In the genomic region with DNA sequence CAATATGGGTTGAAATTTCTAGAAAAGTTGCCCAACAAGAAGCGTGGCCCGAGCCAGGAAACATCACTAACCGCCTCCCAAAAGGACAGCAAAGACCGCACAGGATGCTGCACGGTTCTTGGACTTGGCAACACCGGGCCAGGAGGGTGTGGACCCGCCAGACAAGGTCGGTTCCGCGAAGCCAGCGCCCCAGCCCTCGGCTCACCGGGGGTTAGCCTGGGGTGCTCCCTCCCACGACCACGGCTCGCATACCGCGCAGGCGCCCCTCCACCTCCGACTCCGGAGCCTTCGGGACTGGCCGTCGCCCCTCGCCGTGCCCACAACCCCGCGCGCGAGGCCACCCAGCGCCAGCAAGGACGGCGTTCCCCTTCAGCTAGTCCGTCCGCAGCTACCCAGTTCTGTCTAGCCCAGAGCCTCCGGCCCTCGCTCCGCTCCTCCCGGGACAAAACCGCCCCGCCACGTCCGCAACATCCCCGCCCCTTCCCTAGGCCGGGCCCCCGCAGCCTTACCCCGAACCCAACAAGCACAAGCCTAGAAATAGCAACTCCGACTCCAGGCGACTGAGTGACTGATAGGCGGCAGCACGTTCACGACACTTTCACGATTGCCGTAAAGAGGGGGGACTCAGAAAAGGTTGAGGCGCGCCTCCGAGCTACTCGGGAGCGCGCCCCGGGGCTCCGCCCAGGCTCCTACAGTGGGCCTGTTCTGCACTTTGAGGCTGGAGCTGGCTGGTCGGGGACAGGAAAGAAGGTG, we compare ENCODE assay signal across 8 mouse cellular contexts. TPM values are rescaled to one million over a fixed set of nuclear protein-coding genes. Genes with fewer than 3 reads are reported as not detected.
DNase-seq lines count a peak whose midpoint lies in the region; ATAC-seq and TF ChIP-seq lines count a peak whose summit lies in the region.

A gene (plus strand): TSS at position 628 of the 753 bp plus-strand sequence.
A gene (minus strand): TSS at position 632 of the 753 bp plus-strand sequence.

- peak; percentile 79 for TF ChIP-seq POLR2A in cortical plate, adult 2 months (IDR thresholded peaks at IDR 0.05; ENCODE audit: extremely low read depth, insufficient read depth, low read length)

- H3K4me3 ChIP-seq in cortical plate, adult 2 months (ENCODE audit: insufficient read depth, low read length), result peak within 1 kb of the TSS; percentile 98
- H3K4me3 ChIP-seq in megakaryocyte, embryonic 14.5 days (replicated peaks), result peak within 1 kb of the TSS; percentile 99

- H3K36me3 ChIP-seq in megakaryocyte, embryonic 14.5 days (replicated peaks; ENCODE audit: low read length), result peaks cover 33% of the 10 kb centered on the region

- ATAC-seq in activated CD4-positive, CD25-positive, alpha-beta regulatory T cell, adult 4 months, result peak; percentile 82

- H3K27ac ChIP-seq in cortical plate, adult 2 months (ENCODE audit: insufficient read depth, low read length), result peak within 1 kb of the TSS; percentile 97

- DNase-seq in gastrocnemius, adult 8-10 months (ENCODE audit: low spot score in 2 of 2), result peak; percentile 88 to 89
- DNase-seq in hindlimb bud, embryonic 11.5 days (ENCODE audit: extremely low spot score, low read depth, low spot score), result peak; percentile 89
- DNase-seq in left cerebral cortex, adult 8-10 months (ENCODE audit: low spot score in 2 of 2), result peak; percentile 76 to 94
- peak; percentile 95 to 97 for DNase-seq in right cerebral cortex, postnatal 10 days (ENCODE audit: low spot score in 2 of 2)
- peak; percentile 84 for DNase-seq in urinary bladder, postnatal 25 days (ENCODE audit: low spot score)

- no peak for TF ChIP-seq CTCF in cortical plate, adult 2 months (IDR thresholded peaks at IDR 0.05; ENCODE audit: extremely low read depth, insufficient read depth, low read length)

- no peaks in the 10 kb centered on the region for H3K4me1 ChIP-seq in cortical plate, adult 2 months (ENCODE audit: control insufficient read depth, insufficient read depth, low read length)
- peaks cover 49% of the 10 kb centered on the region for H3K4me1 ChIP-seq in megakaryocyte, embryonic 14.5 days

- no peaks in the 10 kb centered on the region for H3K27me3 ChIP-seq in megakaryocyte, embryonic 14.5 days (replicated peaks)

- H3K9me3 ChIP-seq in megakaryocyte, embryonic 14.5 days, result no peaks in the 10 kb centered on the region

RNA-seq across cellular contexts. Expression of the first gene that starts in this region (rescaled TPM):
- 10 to 100 TPM; 43.0 to 48.1 TPM for polyA plus RNA-seq in activated CD4-positive, CD25-positive, alpha-beta regulatory T cell, adult 4 months (2017; shearing (Covaris generic))
- polyA plus RNA-seq in cortical plate, adult 2 months (2012; rRNA removed), result 36.6 and 42.3 TPM in 2 replicates
- 100 to 1,000 TPM; 105 to 127 (median 116) TPM for total RNA-seq in gastrocnemius, adult 8-10 months (2022)
- total RNA-seq in left cerebral cortex, adult 8-10 months (2022), result 10 to 100 TPM; 29.9 to 36.2 (median 35.7) TPM
- polyA plus RNA-seq in megakaryocyte, embryonic 14.5 days (2012; ENCODE audit: insufficient read depth, low replicate concordance), result 6.3 TPM in 1 of 2 replicates, not detected in the other

RNA-seq across cellular contexts. Expression of the second gene that starts in this region (rescaled TPM):
- polyA plus RNA-seq in activated CD4-positive, CD25-positive, alpha-beta regulatory T cell, adult 4 months (2017; shearing (Covaris generic)), result 100 to 1,000 TPM; 108 to 110 TPM
- 33.6 and 39.3 TPM in 2 replicates for polyA plus RNA-seq in cortical plate, adult 2 months (2012; rRNA removed)
- total RNA-seq in gastrocnemius, adult 8-10 months (2022), result 10 to 100 TPM; 21.0 to 33.1 (median 30.7) TPM
- total RNA-seq in left cerebral cortex, adult 8-10 months (2022), result 10 to 100 TPM; 43.1 to 55.1 (median 48.8) TPM
- 9.1 TPM in 1 of 2 replicates, not detected in the other for polyA plus RNA-seq in megakaryocyte, embryonic 14.5 days (2012; ENCODE audit: insufficient read depth, low replicate concordance)

Comparison
In these comparisons a context has a peak if more than half of its experiments do, and no peak if none do; other contexts are left out.
1. Peak in every context shown above with its lines: DNase-seq, ATAC-seq, H3K4me3 ChIP-seq and H3K27ac ChIP-seq.